Mouse (Mus musculus) heart, adult 2 months (tissue): ENCODE results near the gene Ndnf. TPM values are rescaled to one million over a fixed set of nuclear protein-coding genes. Genes with fewer than 3 reads are reported as not detected.

Source experiments
- DNase-seq, 2 experiments: peaks; one replicate each; pipeline ENCODE4 v3.0.0; 2021
- H3K27ac ChIP-seq: fragments of 200-600 bp; 2 replicates; pipeline ENCODE4 v1.8.1; 2022
- H3K27me3 ChIP-seq: fragments of 200-500 bp; 2 replicates; pipeline ENCODE4 v1.6.1; 2012; ENCODE audit warnings: mild to moderate bottlenecking, low read length, inconsistent platforms, mixed read lengths; ENCODE audit not compliant: control insufficient read depth, insufficient read depth
- H3K36me3 ChIP-seq: fragments of 200-500 bp; 2 replicates; pipeline ENCODE4 v1.6.1; 2012; ENCODE audit warnings: low read length, inconsistent platforms; ENCODE audit not compliant: control insufficient read depth, insufficient read depth
- H3K4me1 ChIP-seq: fragments of 200-500 bp; 2 replicates; pipeline ENCODE4 v1.6.1; 2011; ENCODE audit warnings: low read length; ENCODE audit not compliant: control insufficient read depth, insufficient read depth
- H3K4me3 ChIP-seq: fragments of 200-600 bp; 2 replicates; pipeline ENCODE4 v1.8.1; 2022
- H3K79me2 ChIP-seq: fragments of 200-500 bp; replicated peaks from 2 replicates; pipeline ENCODE4 v1.6.1; 2012; ENCODE audit warnings: mild to moderate bottlenecking, inconsistent platforms, low read length, moderate library complexity, mixed read lengths; ENCODE audit not compliant: control insufficient read depth, insufficient read depth
- H3K9ac ChIP-seq: fragments of 200-500 bp; 2 replicates; pipeline ENCODE4 v1.6.1; 2012; ENCODE audit warnings: low read depth, mild to moderate bottlenecking, control low read depth, inconsistent platforms, low read length, mixed read lengths
- CTCF ChIP-seq: fragments of 200-600 bp; IDR thresholded peaks from 2 replicates; pipeline ENCODE4 v1.8.1; 2022; ENCODE audit warnings: antibody characterized with exemption, mild to moderate bottlenecking, moderate library complexity
- EP300 ChIP-seq: fragments of 200-500 bp; IDR thresholded peaks from 2 replicates; pipeline ENCODE4 v1.6.1; 2011; ENCODE audit warnings: low read depth, low read length, control low read depth; ENCODE audit not compliant: insufficient read depth
- POLR2A ChIP-seq: fragments of 200-500 bp; IDR thresholded peaks from 2 replicates; pipeline ENCODE4 v1.6.1; 2011; ENCODE audit warnings: mild to moderate bottlenecking, low read depth, low read length, control low read depth; ENCODE audit not compliant: insufficient read depth
- WGBS: fragments of 180-500 bp; shearing (Covaris S2); methylation state at CpG from one replicate; pipeline ENCODE4 v1.1.7; 2018; 5-methylcytosine and 5-hydroxymethylcytosine counted together
- intact Hi-C: fragments of 180-260 bp; cut with DNase I; formaldehyde crosslinking; loops from one replicate; pipeline ENCODE4 v1.15.1; 2025
- long read RNA-seq: library from polyadenylated mRNA; stranded (forward); transcript quantifications from one replicate; pipeline ENCODE4 v2.0.0, GENCODE M21; 2021
- polyA plus RNA-seq: library from polyadenylated mRNA; depleted of rRNA; stranded (reverse); fragments of >200 nt; gene quantifications from 2 replicates; pipeline ENCODE4 v1.2.3, GENCODE M21; 2012; rRNA removed
- total RNA-seq, 2 experiments: library from RNA; stranded (reverse); gene quantifications; 2 replicates each; pipeline ENCODE4 v1.2.3; 2021

Ndnf gene
- 1 to 10 TPM; 2.5 to 2.8 TPM for total RNA-seq
- polyA plus RNA-seq: 3.6 and 8.4 TPM in 2 replicates
- long read RNA-seq, full-length matches to known transcripts: 2 of 4 reads
- long read RNA-seq, partial matches to known transcripts: 0 of 4 reads
- long read RNA-seq, other reads (novel, unspliced or antisense): 2 of 4 reads

DNA sequence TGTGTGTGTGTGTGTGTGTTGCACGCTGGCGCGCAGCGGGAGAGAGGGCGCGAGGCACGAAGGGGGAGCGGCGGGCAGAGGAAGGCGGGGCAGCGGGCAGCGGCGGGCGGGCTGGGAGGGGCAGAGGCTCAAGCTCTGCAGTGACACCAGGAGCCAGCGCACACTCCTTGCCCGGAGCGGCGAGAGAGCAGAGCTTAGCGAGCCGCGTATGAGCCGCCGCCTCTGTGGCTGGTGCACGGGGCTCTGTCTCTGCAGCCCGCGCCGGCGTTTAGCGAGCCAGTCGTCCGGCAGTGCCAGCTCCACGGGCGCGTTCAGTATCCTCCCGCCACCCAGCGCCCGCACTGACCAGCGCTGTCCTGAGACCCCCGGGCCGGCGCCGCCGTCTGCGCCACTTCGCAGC is at the start of gene Ndnf:
Ndnf (plus strand) TSS at position 140 of the 400 bp plus-strand sequence.
- peak; percentile 75 to 80 for DNase-seq
- intact Hi-C loops: loop anchor here (10.0 kb wide), 1 partner anchor 103 kb away; the partner anchor contains the start of gene Prdm5
- Histone ChIP-seq H3K27ac (no peak within 1 kb of the TSS; the same call in 1 of the 2 replicates), H3K27me3 (peaks cover 4% of the 10 kb centered on the region; the same call in 1 of the 2 replicates), H3K9ac (peak within 1 kb of the TSS; percentile 68), H3K4me3 (peak within 1 kb of the TSS; percentile 69), H3K4me1 (no peaks in the 10 kb centered on the region), H3K79me2 (no peaks in the 10 kb centered on the region), H3K36me3 (no peaks in the 10 kb centered on the region)
- under 1% methylated on average over 45 of the region's 45 CpGs for WGBS
- TF ChIP-seq POLR2A (peak; percentile 71; the same call in 1 of the 2 replicates), EP300 (no peak), CTCF (no peak)

DNA sequence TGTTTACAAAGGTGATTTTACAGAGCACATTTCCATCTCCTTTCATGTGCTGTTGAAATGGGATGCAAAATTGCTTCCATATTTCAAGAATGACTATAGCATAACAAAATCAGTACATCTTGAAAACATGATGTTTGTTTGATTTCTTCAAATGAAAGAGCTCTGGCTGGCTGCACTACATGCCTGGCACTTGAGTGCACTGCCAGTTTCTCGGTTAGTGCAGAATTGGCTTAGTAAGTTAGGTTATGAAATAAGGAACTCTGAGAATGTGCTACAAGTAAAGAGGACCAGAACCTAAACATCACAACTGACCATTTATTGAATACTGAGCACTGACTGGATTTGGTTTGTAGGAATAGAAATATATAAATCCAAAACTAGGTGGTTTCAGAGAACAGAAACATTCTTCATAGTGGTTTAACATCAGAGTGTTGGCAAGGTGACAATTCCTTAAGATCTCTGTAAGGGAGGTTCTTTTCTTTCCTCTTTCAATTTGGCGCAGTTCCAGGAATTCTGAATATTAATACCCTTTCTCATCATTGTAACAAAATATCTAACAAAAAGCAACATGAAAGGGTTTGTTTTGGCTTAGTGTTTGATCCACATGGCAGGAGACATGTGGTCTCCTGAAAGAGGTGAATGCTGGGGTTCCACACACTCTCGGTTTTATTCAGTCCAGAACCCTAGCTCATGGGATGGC is 48.2 kb upstream of the Ndnf start:
- H3K9ac ChIP-seq: no peak overlapping the region
- intact Hi-C loops: no loop called here
- no peaks in the 10 kb centered on the region; the same call in 1 of the 2 replicates for H3K4me1 ChIP-seq
- no peak for DNase-seq
- 71% methylated on average over 3 of the region's 3 CpGs for WGBS
- no peak overlapping the region for H3K27ac ChIP-seq
- H3K4me3 ChIP-seq: no peak overlapping the region
- TF ChIP-seq CTCF: no peak
- no peaks in the 10 kb centered on the region for H3K79me2 ChIP-seq
- peaks cover 2% of the 10 kb centered on the region; the same call in 1 of the 2 replicates for H3K36me3 ChIP-seq
- H3K27me3 ChIP-seq: no peaks in the 10 kb centered on the region

DNA sequence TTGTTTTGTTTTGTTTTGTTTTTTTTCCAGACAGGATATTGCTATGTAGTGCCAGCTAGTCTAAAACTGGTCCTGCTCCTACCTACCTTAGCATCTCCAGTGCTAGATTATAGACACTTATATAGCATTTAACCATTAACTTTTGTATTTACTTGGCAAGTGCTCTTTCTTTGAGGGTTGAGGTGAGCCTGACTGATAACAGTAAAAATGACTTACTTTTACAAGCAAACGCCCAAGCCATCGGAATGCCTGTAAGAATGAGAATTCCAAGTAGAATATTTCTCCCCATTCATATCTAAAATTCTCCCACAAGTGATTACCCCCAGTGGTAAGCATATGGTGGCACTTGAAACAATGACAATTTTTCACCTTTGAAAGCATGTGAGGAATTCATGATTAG is 40.8 kb upstream of the Ndnf start:
- Histone ChIP-seq H3K27me3 (no peaks in the 10 kb centered on the region), H3K4me3 (no peak overlapping the region), H3K27ac (no peak overlapping the region), H3K4me1 (no peaks in the 10 kb centered on the region), H3K79me2 (no peaks in the 10 kb centered on the region), H3K9ac (no peak overlapping the region), H3K36me3 (no peaks in the 10 kb centered on the region)
- no peak for DNase-seq
- WGBS: 67% methylated on average over 2 of the region's 2 CpGs
- TF ChIP-seq CTCF: no peak
- TF ChIP-seq EP300: no peak
- no peak for TF ChIP-seq POLR2A
- intact Hi-C loops: no loop called here

DNA sequence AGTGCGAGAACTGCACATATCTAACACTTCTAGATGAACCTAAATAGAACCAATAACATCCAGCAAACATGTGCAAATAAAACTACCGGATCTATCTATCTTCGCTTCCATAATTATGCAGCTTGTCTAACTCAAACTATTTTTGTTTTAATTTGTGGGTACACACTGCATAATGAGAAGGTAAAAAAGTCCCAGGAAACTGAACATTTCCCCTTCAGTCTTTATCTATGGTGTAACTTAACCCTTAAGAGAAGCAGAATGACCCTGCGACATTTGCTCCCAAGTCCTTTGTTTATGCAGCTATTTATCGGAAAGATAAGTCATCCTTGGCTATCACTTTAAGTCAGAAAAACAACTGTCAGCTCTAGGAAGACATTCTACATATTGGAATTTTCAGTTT is 39.2 kb upstream of the Ndnf start:
- no peak for DNase-seq

DNA sequence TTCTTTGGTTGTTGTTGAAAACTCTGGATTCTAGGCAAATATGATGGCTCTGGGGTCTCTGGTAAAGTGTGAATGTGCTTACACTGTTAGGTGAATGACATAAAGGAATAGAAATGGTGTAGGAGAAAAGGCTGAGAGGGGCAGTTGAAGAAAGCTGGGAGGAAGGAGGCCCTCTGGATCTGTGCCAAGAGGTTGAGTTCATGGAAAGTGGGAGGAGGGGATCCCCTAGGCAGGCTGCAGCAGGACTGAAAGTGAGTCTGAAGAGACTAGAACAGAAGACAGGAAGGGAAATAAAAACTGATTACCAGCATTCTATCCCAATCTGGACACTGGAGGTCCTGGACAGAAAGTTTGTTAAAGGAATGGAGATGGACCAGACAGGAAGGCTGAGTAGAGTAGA is 29.0 kb upstream of the Ndnf start:
- Histone ChIP-seq H3K4me3 (no peak overlapping the region), H3K27me3 (no peaks in the 10 kb centered on the region), H3K4me1 (no peaks in the 10 kb centered on the region), H3K36me3 (no peaks in the 10 kb centered on the region), H3K79me2 (no peaks in the 10 kb centered on the region), H3K9ac (no peak overlapping the region), H3K27ac (no peak overlapping the region)
- TF ChIP-seq CTCF (no peak), EP300 (no peak), POLR2A (no peak)
- DNase-seq: no peak
- intact Hi-C loops: no loop called here

More for the DNA sequence above, 39.2 kb upstream of the Ndnf start:
- no peaks in the 10 kb centered on the region for H3K4me1 ChIP-seq
- H3K36me3 ChIP-seq: no peaks in the 10 kb centered on the region
- no peak overlapping the region for H3K4me3 ChIP-seq
- WGBS: 50% methylated on average over 5 of the region's 5 CpGs
- H3K9ac ChIP-seq: no peak overlapping the region
- no peaks in the 10 kb centered on the region for H3K27me3 ChIP-seq
- H3K79me2 ChIP-seq: no peaks in the 10 kb centered on the region
- H3K27ac ChIP-seq: no peak overlapping the region
- TF ChIP-seq CTCF: no peak
- no peak for TF ChIP-seq POLR2A
- no peak for TF ChIP-seq EP300
- intact Hi-C loops: no loop called here

DNA sequence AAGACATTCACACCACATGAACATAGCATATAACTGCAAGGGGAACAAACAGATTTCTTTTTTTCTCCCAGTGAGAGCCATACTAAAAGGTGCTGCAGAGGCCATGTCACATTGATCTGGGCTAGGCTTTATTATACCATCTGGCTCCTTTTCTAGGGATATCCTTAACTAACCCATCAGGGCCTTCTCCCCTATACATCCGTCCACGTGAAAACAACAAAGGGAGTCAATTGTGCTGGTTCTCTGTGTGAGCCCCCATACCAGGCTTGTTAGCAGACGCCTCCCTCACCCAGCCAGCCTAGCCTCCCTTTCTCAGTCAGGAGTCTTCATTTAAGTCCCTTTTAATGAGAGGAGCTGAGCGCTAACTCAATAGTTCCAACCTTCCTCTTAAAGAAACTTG is 27.3 kb upstream of the Ndnf start:
- DNase-seq: no peak
- no peaks in the 10 kb centered on the region for H3K27me3 ChIP-seq
- H3K79me2 ChIP-seq: no peaks in the 10 kb centered on the region
- WGBS: 92% methylated on average over 4 of the region's 4 CpGs
- intact Hi-C loops: no loop called here
- H3K36me3 ChIP-seq: no peaks in the 10 kb centered on the region
- no peak overlapping the region for H3K9ac ChIP-seq
- H3K4me1 ChIP-seq: no peaks in the 10 kb centered on the region
- no peak overlapping the region for H3K27ac ChIP-seq
- no peak for TF ChIP-seq POLR2A
- TF ChIP-seq CTCF: no peak
- TF ChIP-seq EP300: no peak
- no peak overlapping the region for H3K4me3 ChIP-seq
